Mouse (Mus musculus) inflammation-experienced regulatory T-cells, adult 6 months (primary cell): ENCODE measurements around the gene Bahcc1. TPM values are rescaled to one million over a fixed set of nuclear protein-coding genes. Genes with fewer than 3 reads are reported as not detected.

Experiments used
- ATAC-seq: one replicate; pipeline ENCODE4 v1.8.0; 2017
- polyA plus RNA-seq, 3 experiments: library from polyadenylated mRNA; unstranded; fragments of 100-300 nt; shearing (Covaris generic); gene quantifications; one replicate each; pipeline ENCODE4 v1.2.1; 2017

Gene Bahcc1
- polyA plus RNA-seq, 3 experiments from 2014 or later = not detected

- ATAC-seq = no peak
These were observed 87.4 kb downstream of the Bahcc1 start for GRCm38 (mm10) chr11:120320156-120320555.

- no peak for ATAC-seq
These were observed 102.8 kb downstream of the Bahcc1 start for GRCm38 (mm10) chr11:120335431-120336021.

- no peak for ATAC-seq
These were observed 104.7 kb downstream of the Bahcc1 start for GRCm38 (mm10) chr11:120337447-120337846.

- ATAC-seq = no peak
These were observed 106.0 kb downstream of the Bahcc1 start for GRCm38 (mm10) chr11:120338786-120339185.

DNA sequence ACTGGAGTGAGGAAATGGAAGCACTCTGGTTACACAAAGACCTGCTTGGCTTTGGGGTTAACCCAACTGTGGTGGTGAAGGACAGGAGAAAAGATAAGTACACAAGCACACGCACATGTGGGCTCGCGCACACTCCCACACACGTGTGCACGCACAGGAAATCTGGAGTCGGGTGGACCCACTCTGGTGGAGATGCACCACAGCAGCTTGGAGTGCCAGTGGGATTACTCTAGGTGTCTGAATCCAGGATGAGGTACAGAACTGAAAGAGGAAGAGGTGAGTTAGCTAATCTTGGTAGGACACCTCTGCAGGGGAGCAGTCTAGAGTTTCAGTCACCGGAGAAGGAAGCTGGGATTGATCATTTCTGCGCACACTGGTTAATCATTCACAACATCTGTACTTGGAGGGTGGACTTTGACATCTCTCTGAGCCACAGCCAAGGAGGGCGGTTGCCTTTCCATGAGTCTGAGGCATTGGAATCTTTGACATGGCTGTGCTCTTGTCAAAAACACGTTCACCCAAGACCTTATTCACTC lies 107.3 kb downstream of the Bahcc1 start:
- no peak for ATAC-seq

- ATAC-seq = no peak
These were observed 108.9 kb downstream of the Bahcc1 start for GRCm38 (mm10) chr11:120341661-120342060.

Other genes with a start within 250 kb of the Bahcc1 start
- not detected for gene Aatk, start 185.8 kb upstream of the Bahcc1 start, polyA plus RNA-seq
- gene Cep131, start 146.1 kb upstream of the Bahcc1 start, polyA plus RNA-seq = under 1 TPM; 0.28 to 0.48 (median 0.29) TPM
- gene Tepsin, start 134.2 kb upstream of the Bahcc1 start, polyA plus RNA-seq = 10 to 100 TPM in 1 of 3 experiments, 1 to 10 TPM in 2; 8.1 to 12.5 (median 9.3) TPM
- 10 to 100 TPM; 88.3 to 98.3 (median 92.6) TPM for gene Ndufaf8, start 134.0 kb upstream of the Bahcc1 start, polyA plus RNA-seq
- gene Slc38a10, start 81.6 kb upstream of the Bahcc1 start, polyA plus RNA-seq = 10 to 100 TPM; 39.7 to 62.8 (median 44.1) TPM
- 1,000 to 10,000 TPM; 2,239 to 4,634 (median 2,897) TPM for gene Actg1, start 115.6 kb downstream of the Bahcc1 start, polyA plus RNA-seq
- under 1 TPM in 1 of 3 experiments, not detected in 2; 0.98 TPM for gene Fscn2, start 128.6 kb downstream of the Bahcc1 start, polyA plus RNA-seq
- 10 to 100 TPM; 15.9 to 23.1 (median 17.9) TPM for gene Faap100, start 145.8 kb downstream of the Bahcc1 start, polyA plus RNA-seq
- gene Nploc4, start 204.8 kb downstream of the Bahcc1 start, polyA plus RNA-seq = 10 to 100 TPM in 2 of 3 experiments, 1 to 10 TPM in 1; 8.6 to 12.4 (median 11.0) TPM
- under 1 TPM in 1 of 3 experiments, not detected in 2; 0.28 TPM for gene Tspan10, start 209.7 kb downstream of the Bahcc1 start, polyA plus RNA-seq
- under 1 TPM in 2 of 3 experiments, not detected in 1; 0.15 to 0.56 TPM for gene Pde6g, start 220.6 kb downstream of the Bahcc1 start, polyA plus RNA-seq
- gene Oxld1, start 225.1 kb downstream of the Bahcc1 start, polyA plus RNA-seq = 1 to 10 TPM; 4.8 to 6.8 (median 5.1) TPM
- gene Ccdc137, start 225.2 kb downstream of the Bahcc1 start, polyA plus RNA-seq = 10 to 100 TPM; 17.8 to 26.0 (median 17.9) TPM
- gene Arl16, start 234.7 kb downstream of the Bahcc1 start, polyA plus RNA-seq = 10 to 100 TPM; 28.8 to 39.7 (median 33.1) TPM